Mouse (Mus musculus): ENCODE results near the gene Megf11.

- TF ChIP-seq CTCF (IDR thresholded peaks at IDR 0.05; ENCODE audit: low read depth): no peak
- TF ChIP-seq EP300 (IDR thresholded peaks at IDR 0.05; ENCODE audit: low read depth): no peak
These were observed 44.2 kb upstream of the Megf11 start, which contains the start of gene Dis3l for GRCm38 (mm10) chr9:64341254-64341566.
